Mouse (Mus musculus): ENCODE results near the gene Ntf5. TPM values are rescaled to one million over a fixed set of nuclear protein-coding genes. Genes with fewer than 3 reads are reported as not detected.
"Not testable (repeated sequence)": the region's sequence is repeated elsewhere in the genome, so short reads cannot be mapped to it uniquely, and the experiment has no call there.

The Ntf5 gene
- total RNA-seq, 1 experiment, result 2.4 TPM

DNA sequence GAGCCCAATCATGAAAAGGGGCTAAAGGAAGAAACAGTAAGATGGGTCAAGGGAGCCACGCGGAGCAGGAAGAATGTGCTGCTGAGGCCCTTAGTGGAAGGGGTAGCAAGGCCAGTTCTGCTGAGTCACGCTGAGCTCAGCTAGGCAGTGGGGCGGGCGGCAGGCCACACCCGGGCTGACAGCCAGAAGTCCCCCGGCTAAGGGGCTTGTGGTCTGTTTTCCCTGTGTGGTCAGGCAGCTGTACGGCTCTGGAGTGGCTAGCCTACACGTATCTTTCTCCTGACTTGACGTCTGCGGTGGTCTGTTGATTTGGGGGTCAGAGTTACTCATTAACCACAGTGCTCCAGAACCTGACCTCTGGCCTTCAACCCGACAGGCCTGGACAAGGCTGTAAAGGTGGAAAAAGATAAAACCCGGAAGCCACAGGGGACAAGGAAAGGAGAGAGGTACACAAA is 47.4 kb downstream of the Ntf5 start:
- Histone ChIP-seq H3K4me1 (ENCODE audit: control insufficient read depth in 2 of 2, insufficient read depth in 2 of 2, low read length in 2 of 2, poor library complexity in 1 of 2) (peaks cover 0 to 7% of the 10 kb centered on the region in 2 experiments; a peak in 1 of 4 replicates), H3K27ac (ENCODE audit: insufficient read depth, low read depth, low read length, poor library complexity, severe bottlenecking) (peak overlapping the region; percentile 99), H3K9ac (ENCODE audit: insufficient read depth, low read depth, low read length, poor library complexity, severe bottlenecking) (peak overlapping the region; percentile 80), H3K4me3 (ENCODE audit: insufficient read depth in 1 of 2, low read depth in 1 of 2, low read length in 2 of 2, poor library complexity in 1 of 2, severe bottlenecking in 1 of 2) (peak overlapping the region; percentile 58 to 71), H3K36me3 (ENCODE audit: control insufficient read depth, insufficient read depth, low read length, poor library complexity, severe bottlenecking) (peaks cover 57% of the 10 kb centered on the region), H3K9me3 (ENCODE audit: control insufficient read depth, insufficient read depth, low read depth, low read length) (no peaks in the 10 kb centered on the region)
- no peak for DNase-seq (ENCODE audit: low read depth, low spot score)
- TF ChIP-seq ZC3H11A (IDR thresholded peaks at IDR 0.05; ENCODE audit: borderline replicate concordance, low read depth, low read length), result no peak
- TF ChIP-seq MAFK (IDR thresholded peaks at IDR 0.05; ENCODE audit: insufficient read depth, low read depth, low read length), result peak; percentile 98
- in situ Hi-C loops (cut with MboI; ENCODE audit: low sequenced_read_pairs in 2 of 2, unreplicated experiment in 2 of 2), result no loop called here

DNA sequence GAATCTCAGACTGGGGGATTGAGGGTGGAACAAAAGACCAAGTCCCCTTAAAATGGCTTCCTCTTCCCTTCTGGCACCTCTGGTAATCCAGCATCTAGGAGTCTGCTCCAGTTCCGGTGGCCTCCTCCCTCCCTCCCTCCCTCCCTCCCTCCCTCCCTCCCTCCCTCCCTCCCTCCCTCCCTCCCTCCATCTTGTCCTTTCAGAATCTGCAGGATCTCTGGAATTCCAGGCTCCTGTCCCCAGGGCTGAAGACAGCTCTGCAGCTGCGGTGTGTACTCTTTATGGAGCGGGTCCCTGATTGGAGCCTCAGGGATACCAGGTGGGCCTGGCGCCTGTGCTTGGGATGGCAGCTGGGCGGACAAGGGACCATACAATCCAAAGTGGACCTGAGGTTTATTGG is 47.8 kb downstream of the Ntf5 start:
- Histone ChIP-seq H3K9me3 (ENCODE audit: control insufficient read depth, insufficient read depth, low read depth, low read length) (no peaks in the 10 kb centered on the region), H3K27ac (ENCODE audit: insufficient read depth, low read depth, low read length, poor library complexity, severe bottlenecking) (peak overlapping the region; percentile 99), H3K36me3 (ENCODE audit: control insufficient read depth, insufficient read depth, low read length, poor library complexity, severe bottlenecking) (peaks cover 58% of the 10 kb centered on the region), H3K4me3 (ENCODE audit: insufficient read depth in 1 of 2, low read depth in 1 of 2, low read length in 2 of 2, poor library complexity in 1 of 2, severe bottlenecking in 1 of 2) (peak overlapping the region; percentile 58 to 71), H3K4me1 (ENCODE audit: control insufficient read depth in 2 of 2, insufficient read depth in 2 of 2, low read length in 2 of 2, poor library complexity in 1 of 2) (peaks cover 0 to 3% of the 10 kb centered on the region in 2 experiments; a peak in 1 of 4 replicates), H3K9ac (ENCODE audit: insufficient read depth, low read depth, low read length, poor library complexity, severe bottlenecking) (peak overlapping the region; percentile 80)
- DNase-seq (ENCODE audit: low read depth, low spot score), result no peak
- in situ Hi-C loops (cut with MboI; ENCODE audit: low sequenced_read_pairs in 2 of 2, unreplicated experiment in 2 of 2), result no loop called here
- TF ChIP-seq CHD2 (IDR thresholded peaks at IDR 0.05; ENCODE audit: low read depth, low read length) (no peak), ZNF384 (IDR thresholded peaks at IDR 0.05; ENCODE audit: low read depth, low read length) (no peak), ZC3H11A (IDR thresholded peaks at IDR 0.05; ENCODE audit: borderline replicate concordance, low read depth, low read length) (no peak), MAFK (IDR thresholded peaks at IDR 0.05; ENCODE audit: insufficient read depth, low read depth, low read length) (no peak), HCFC1 (IDR thresholded peaks at IDR 0.05; ENCODE audit: borderline replicate concordance, insufficient read depth, low read length) (no peak)

DNA sequence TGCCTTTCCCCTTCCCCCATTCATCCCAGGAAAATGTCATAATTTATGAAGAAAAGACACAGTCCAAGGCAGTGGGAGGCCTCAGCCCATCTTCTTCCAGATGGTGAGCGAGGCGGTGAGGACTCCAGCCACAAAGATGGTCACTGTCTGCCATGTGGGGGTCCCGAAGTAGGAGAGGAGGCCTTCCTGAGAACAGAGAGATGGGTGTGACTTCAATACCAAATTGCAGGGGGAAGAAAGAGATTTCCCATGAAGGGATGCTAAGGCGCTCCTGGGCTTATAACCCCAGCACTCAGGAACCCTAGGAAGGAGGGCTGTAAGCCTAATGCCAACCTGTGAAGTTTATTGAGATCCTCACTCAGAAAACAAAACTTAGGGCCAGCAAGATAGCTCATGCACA is 48.3 kb downstream of the Ntf5 start:
- Histone ChIP-seq H3K4me1 (ENCODE audit: control insufficient read depth in 2 of 2, insufficient read depth in 2 of 2, low read length in 2 of 2, poor library complexity in 1 of 2) (peaks cover 0 to under 1% of the 10 kb centered on the region in 2 experiments; a peak in 1 of 4 replicates), H3K9ac (ENCODE audit: insufficient read depth, low read depth, low read length, poor library complexity, severe bottlenecking) (peak overlapping the region; percentile 50; the same call in 1 of the 2 replicates), H3K36me3 (ENCODE audit: control insufficient read depth, insufficient read depth, low read length, poor library complexity, severe bottlenecking) (peaks cover 58% of the 10 kb centered on the region), H3K27ac (ENCODE audit: insufficient read depth, low read depth, low read length, poor library complexity, severe bottlenecking) (peak overlapping the region; percentile 99), H3K4me3 (ENCODE audit: insufficient read depth in 1 of 2, low read depth in 1 of 2, low read length in 2 of 2, poor library complexity in 1 of 2, severe bottlenecking in 1 of 2) (peak overlapping the region in 1 of 2 experiments; percentile 57; a peak in 2 of 4 replicates), H3K9me3 (ENCODE audit: control insufficient read depth, insufficient read depth, low read depth, low read length) (no peaks in the 10 kb centered on the region)
- in situ Hi-C loops (cut with MboI; ENCODE audit: low sequenced_read_pairs in 2 of 2, unreplicated experiment in 2 of 2), result no loop called here
- no peak for DNase-seq (ENCODE audit: low read depth, low spot score)
- TF ChIP-seq HCFC1 (IDR thresholded peaks at IDR 0.05; ENCODE audit: borderline replicate concordance, insufficient read depth, low read length) (no peak), ZNF384 (IDR thresholded peaks at IDR 0.05; ENCODE audit: low read depth, low read length) (no peak), CHD2 (IDR thresholded peaks at IDR 0.05; ENCODE audit: low read depth, low read length) (no peak), MAFK (IDR thresholded peaks at IDR 0.05; ENCODE audit: insufficient read depth, low read depth, low read length) (no peak), ZC3H11A (IDR thresholded peaks at IDR 0.05; ENCODE audit: borderline replicate concordance, low read depth, low read length) (no peak)

DNA sequence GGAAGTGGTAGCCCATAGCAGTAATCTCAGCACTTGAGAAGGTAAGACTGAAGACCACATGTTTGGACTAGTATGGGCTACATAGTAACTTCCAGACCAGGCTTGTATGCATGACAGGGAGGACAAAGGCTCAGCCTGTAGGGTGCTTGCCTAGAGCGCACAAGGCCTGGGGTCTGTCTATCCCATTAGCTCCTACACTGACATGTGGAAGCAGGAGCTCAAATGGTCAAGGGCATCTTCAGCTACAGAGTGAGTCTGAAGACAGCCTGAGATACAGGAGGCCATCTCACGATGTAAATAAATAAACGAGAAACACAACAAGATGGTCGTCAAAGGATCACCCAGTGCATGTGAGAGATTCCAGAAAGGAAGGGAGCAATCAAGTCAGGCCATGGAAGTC is 48.8 kb downstream of the Ntf5 start:
- no peak for TF ChIP-seq ZNF384 (IDR thresholded peaks at IDR 0.05; ENCODE audit: low read depth, low read length)
- no peak for TF ChIP-seq ZC3H11A (IDR thresholded peaks at IDR 0.05; ENCODE audit: borderline replicate concordance, low read depth, low read length)
- TF ChIP-seq CHD2 (IDR thresholded peaks at IDR 0.05; ENCODE audit: low read depth, low read length), result no peak
- no peak for TF ChIP-seq HCFC1 (IDR thresholded peaks at IDR 0.05; ENCODE audit: borderline replicate concordance, insufficient read depth, low read length)
- no peak for TF ChIP-seq MAFK (IDR thresholded peaks at IDR 0.05; ENCODE audit: insufficient read depth, low read depth, low read length)
- DNase-seq (ENCODE audit: low read depth, low spot score), result no peak
- in situ Hi-C loops (cut with MboI; ENCODE audit: low sequenced_read_pairs in 2 of 2, unreplicated experiment in 2 of 2), result no loop called here
- H3K4me1 ChIP-seq (ENCODE audit: control insufficient read depth in 2 of 2, insufficient read depth in 2 of 2, low read length in 2 of 2, poor library complexity in 1 of 2), result no peaks in the 10 kb centered on the region; a peak in 2 of 4 replicates
- H3K27ac ChIP-seq (ENCODE audit: insufficient read depth, low read depth, low read length, poor library complexity, severe bottlenecking), result peak overlapping the region; percentile 99; the same call in 1 of the 2 replicates
- peaks cover 57% of the 10 kb centered on the region for H3K36me3 ChIP-seq (ENCODE audit: control insufficient read depth, insufficient read depth, low read length, poor library complexity, severe bottlenecking)
- H3K9ac ChIP-seq (ENCODE audit: insufficient read depth, low read depth, low read length, poor library complexity, severe bottlenecking), result no peak overlapping the region
- no peaks in the 10 kb centered on the region for H3K9me3 ChIP-seq (ENCODE audit: control insufficient read depth, insufficient read depth, low read depth, low read length)
- H3K4me3 ChIP-seq (ENCODE audit: insufficient read depth in 1 of 2, low read depth in 1 of 2, low read length in 2 of 2, poor library complexity in 1 of 2, severe bottlenecking in 1 of 2), result 0 out of 4 replicates have a peak overlapping the region, but pooled peaks of 1 of the 2 experiments have one; percentile 14

DNA sequence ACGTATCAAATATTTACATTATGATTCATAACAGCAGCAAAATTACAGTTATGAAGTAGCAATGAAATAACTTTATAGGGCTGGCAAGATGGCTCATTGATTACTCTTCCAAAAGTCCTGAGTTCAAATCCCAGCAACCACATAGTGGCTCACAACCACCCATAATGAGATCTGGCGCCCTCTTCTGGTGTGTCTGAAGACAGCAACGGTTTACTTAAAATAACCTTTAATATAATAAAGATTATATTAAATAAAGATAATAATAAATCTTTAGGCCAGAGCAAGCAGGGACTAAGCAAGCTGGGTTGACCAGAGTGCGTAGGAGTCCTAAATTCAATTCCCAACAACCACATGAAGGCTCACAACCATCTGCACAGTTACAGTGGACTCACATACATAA is 49.4 kb downstream of the Ntf5 start:
- Histone ChIP-seq H3K27ac (ENCODE audit: insufficient read depth, low read depth, low read length, poor library complexity, severe bottlenecking) (peak overlapping the region; percentile 99; the same call in 1 of the 2 replicates), H3K36me3 (ENCODE audit: control insufficient read depth, insufficient read depth, low read length, poor library complexity, severe bottlenecking) (peaks cover 52% of the 10 kb centered on the region)
- DNase-seq (ENCODE audit: low read depth, low spot score); H3K4me3 ChIP-seq (ENCODE audit: insufficient read depth in 1 of 2, low read depth in 1 of 2, low read length in 2 of 2, poor library complexity in 1 of 2, severe bottlenecking in 1 of 2); H3K9ac ChIP-seq (ENCODE audit: insufficient read depth, low read depth, low read length, poor library complexity, severe bottlenecking); in situ Hi-C loops (cut with MboI; ENCODE audit: low sequenced_read_pairs in 2 of 2, unreplicated experiment in 2 of 2); H3K4me1 ChIP-seq (ENCODE audit: control insufficient read depth in 2 of 2, insufficient read depth in 2 of 2, low read length in 2 of 2, poor library complexity in 1 of 2); H3K9me3 ChIP-seq (ENCODE audit: control insufficient read depth, insufficient read depth, low read depth, low read length): not testable (repeated sequence)
